Mouse (Mus musculus) neural tube, embryonic 15.5 days (tissue): ENCODE data around the gene Slfn8. TPM values are rescaled to one million over a fixed set of nuclear protein-coding genes. Genes with fewer than 3 reads are reported as not detected.
A peak's percentile ranks its signal among the peaks of the same experiment; 100 is the strongest.
"Not testable (repeated sequence)": the region's sequence is repeated elsewhere in the genome, so short reads cannot be mapped to it uniquely, and the experiment has no call there.

Source experiments
- ATAC-seq: fragments of 200-750 bp; cut with Nextera tagmentation; 2 replicates; pipeline ENCODE4 v1.8.0; 2017; ENCODE audit warnings: mild to moderate bottlenecking, moderate TSS enrichment, moderate library complexity; ENCODE audit not compliant: low FRiP score
- H3K27ac ChIP-seq: fragments of 300-500 bp; sonication (generic); replicated peaks from 2 replicates; pipeline ENCODE4 v1.5.1; 2015; ENCODE audit warnings: mild to moderate bottlenecking, inconsistent platforms
- H3K27me3 ChIP-seq: fragments of 300-500 bp; sonication (generic); replicated peaks from 2 replicates; pipeline ENCODE4 v1.6.1; 2015; ENCODE audit warnings: inconsistent platforms
- H3K36me3 ChIP-seq: fragments of 300-500 bp; sonication (generic); 2 replicates; pipeline ENCODE4 v1.6.1; 2015; ENCODE audit warnings: inconsistent platforms
- H3K4me1 ChIP-seq: fragments of 300-500 bp; sonication (generic); 2 replicates; pipeline ENCODE4 v1.6.1; 2015; ENCODE audit warnings: inconsistent platforms
- H3K4me2 ChIP-seq: fragments of 300-500 bp; sonication (generic); 2 replicates; pipeline ENCODE4 v1.6.1; 2015; ENCODE audit warnings: inconsistent platforms, mild to moderate bottlenecking, moderate library complexity
- H3K4me3 ChIP-seq: fragments of 300-500 bp; sonication (generic); replicated peaks from 2 replicates; pipeline ENCODE4 v1.5.1; 2015; ENCODE audit warnings: mild to moderate bottlenecking, inconsistent platforms
- H3K9ac ChIP-seq: fragments of 300-500 bp; sonication (generic); replicated peaks from 2 replicates; pipeline ENCODE4 v1.6.1; 2015; ENCODE audit warnings: mild to moderate bottlenecking, inconsistent platforms
- H3K9me3 ChIP-seq: fragments of 300-500 bp; sonication (generic); replicated peaks from 2 replicates; pipeline ENCODE4 v1.6.1; 2016; ENCODE audit warnings: inconsistent platforms
- WGBS: fragments of 180-500 bp; shearing (Covaris S2); methylation state at CpG from one replicate; pipeline ENCODE4 v1.1.7; 2015; ENCODE audit warnings: mixed read lengths; 5-methylcytosine and 5-hydroxymethylcytosine counted together
- polyA plus RNA-seq: library from polyadenylated mRNA; unstranded; fragments of >200 nt; fragmentation: Nextera tagmentation; extraction: Ambion mirVana; gene quantifications from 2 replicates; pipeline ENCODE4 v1.2.1, GENCODE M21; 2015

The Slfn8 gene
- polyA plus RNA-seq, 1 experiment from 2014 or later = 0.22 TPM

DNA sequence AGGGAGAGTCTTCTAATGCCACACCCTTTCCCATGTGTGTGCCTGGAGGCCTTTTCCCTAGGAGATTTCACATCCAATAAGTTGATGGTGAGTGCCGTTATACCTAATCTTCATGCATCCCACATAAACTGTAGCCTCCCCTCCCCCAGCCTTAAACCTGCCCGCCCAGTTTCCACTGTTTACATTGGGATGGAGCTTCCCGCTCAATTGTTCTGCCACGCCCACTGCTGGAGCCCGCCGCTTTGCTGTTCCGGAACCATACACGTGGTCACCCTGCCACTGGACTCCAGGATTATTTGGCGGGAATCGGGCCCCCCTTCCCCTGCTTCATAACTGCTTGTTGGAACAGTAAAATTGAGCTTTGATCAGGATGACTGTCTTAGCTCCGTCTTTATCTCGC is 31.3 kb downstream of the Slfn8 start:
- Histone ChIP-seq H3K27ac (no peak overlapping the region), H3K9me3 (no peaks in the 10 kb centered on the region), H3K4me1 (peaks cover 14% of the 10 kb centered on the region), H3K36me3 (no peaks in the 10 kb centered on the region), H3K4me2 (peak overlapping the region; percentile 62), H3K27me3 (peaks cover 4% of the 10 kb centered on the region), H3K4me3 (no peak overlapping the region), H3K9ac (no peak overlapping the region)
- no peak for ATAC-seq
- WGBS = 39% methylated on average over 12 of the region's 12 CpGs

DNA sequence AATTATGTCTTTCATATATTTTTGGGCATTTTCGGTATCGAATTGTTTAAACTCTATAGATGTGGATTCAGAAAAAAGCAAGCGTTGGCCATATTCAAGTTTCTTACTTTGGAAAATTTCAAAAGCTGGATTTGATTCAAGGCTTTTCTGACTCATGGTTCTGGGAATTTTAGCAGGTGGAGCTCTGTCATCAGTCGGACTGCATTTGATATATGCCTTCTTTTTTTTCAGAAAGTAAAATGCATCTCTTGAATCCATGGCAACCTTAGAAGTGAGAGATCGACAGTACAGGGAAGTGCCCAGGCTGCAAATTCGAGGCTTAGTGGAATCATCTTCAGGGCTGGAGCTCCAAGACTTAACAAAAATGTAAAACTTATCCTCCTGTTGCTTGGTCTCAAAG is 33.0 kb downstream of the Slfn8 start:
- Histone ChIP-seq H3K9me3 (no peaks in the 10 kb centered on the region), H3K4me1 (peaks cover 14% of the 10 kb centered on the region), H3K27me3 (peaks cover 4% of the 10 kb centered on the region), H3K4me2 (no peak overlapping the region), H3K36me3 (no peaks in the 10 kb centered on the region), H3K9ac (no peak overlapping the region), H3K27ac (no peak overlapping the region), H3K4me3 (no peak overlapping the region)
- no peak for ATAC-seq
- 88% methylated on average over 6 of the region's 6 CpGs for WGBS

- Histone ChIP-seq H3K36me3 (no peaks in the 10 kb centered on the region), H3K4me3 (no peak overlapping the region), H3K27me3 (no peaks in the 10 kb centered on the region), H3K9me3 (no peaks in the 10 kb centered on the region), H3K9ac (no peak overlapping the region), H3K4me1 (no peaks in the 10 kb centered on the region), H3K27ac (no peak overlapping the region), H3K4me2 (no peak overlapping the region)
- no peak for ATAC-seq
- WGBS = 87% methylated on average over 17 of the region's 17 CpGs
These were observed 37.4 kb downstream of the Slfn8 start for GRCm38 (mm10) chr11:82983193-82983592.

GRCm38 (mm10) chr11:82982409-82982808 is 38.2 kb downstream of the Slfn8 start:
- WGBS = 93% methylated on average over 2 of the region's 2 CpGs
- H3K9me3 ChIP-seq, H3K4me3 ChIP-seq, H3K36me3 ChIP-seq, H3K4me2 ChIP-seq, H3K27me3 ChIP-seq, H3K4me1 ChIP-seq, H3K27ac ChIP-seq, ATAC-seq, H3K9ac ChIP-seq: not testable (repeated sequence)

DNA sequence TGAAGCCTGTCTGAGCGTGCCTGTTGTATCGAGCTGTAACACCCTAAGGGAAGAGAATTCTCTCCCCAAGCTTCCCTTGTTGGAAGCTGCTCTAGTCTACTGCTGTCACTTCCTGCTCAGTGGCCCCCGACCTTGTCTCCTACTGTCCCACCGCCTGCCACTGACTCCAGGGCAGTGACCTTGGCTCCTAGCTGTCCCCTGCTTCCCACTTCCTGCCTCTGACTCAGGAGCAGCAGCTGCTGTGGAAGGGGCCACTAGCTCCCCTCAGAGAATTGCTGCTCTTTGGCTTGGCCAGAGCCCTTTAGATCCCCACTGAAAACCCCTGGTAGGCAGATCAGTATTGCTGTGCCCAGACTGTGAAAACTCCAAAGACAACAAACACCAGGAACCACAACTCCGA is 46.7 kb downstream of the Slfn8 start:
- no peak overlapping the region for H3K9ac ChIP-seq
- ATAC-seq = no peak
- H3K4me3 ChIP-seq = no peak overlapping the region
- H3K36me3 ChIP-seq = no peaks in the 10 kb centered on the region
- no peaks in the 10 kb centered on the region for H3K27me3 ChIP-seq
- 48% methylated on average over 5 of the region's 5 CpGs for WGBS
- H3K9me3 ChIP-seq = no peaks in the 10 kb centered on the region
- H3K27ac ChIP-seq = no peak overlapping the region
- H3K4me1 ChIP-seq = peaks cover 12% of the 10 kb centered on the region
- no peak overlapping the region for H3K4me2 ChIP-seq

GRCm38 (mm10) chr11:82971590-82971974 is 49.0 kb downstream of the Slfn8 start:
- Histone ChIP-seq H3K9me3 (no peaks in the 10 kb centered on the region), H3K27ac (0 out of 2 replicates have a peak overlapping the region, but pooled peaks have one; percentile 54), H3K27me3 (no peaks in the 10 kb centered on the region), H3K9ac (0 out of 2 replicates have a peak overlapping the region, but pooled peaks have one; percentile 36), H3K4me2 (peak overlapping the region; percentile 56), H3K4me1 (peaks cover 12% of the 10 kb centered on the region), H3K36me3 (no peaks in the 10 kb centered on the region), H3K4me3 (peak overlapping the region; percentile 31; the same call in 1 of the 2 replicates)
- 61% methylated on average over 11 of the region's 11 CpGs for WGBS
- ATAC-seq = no peak

DNA sequence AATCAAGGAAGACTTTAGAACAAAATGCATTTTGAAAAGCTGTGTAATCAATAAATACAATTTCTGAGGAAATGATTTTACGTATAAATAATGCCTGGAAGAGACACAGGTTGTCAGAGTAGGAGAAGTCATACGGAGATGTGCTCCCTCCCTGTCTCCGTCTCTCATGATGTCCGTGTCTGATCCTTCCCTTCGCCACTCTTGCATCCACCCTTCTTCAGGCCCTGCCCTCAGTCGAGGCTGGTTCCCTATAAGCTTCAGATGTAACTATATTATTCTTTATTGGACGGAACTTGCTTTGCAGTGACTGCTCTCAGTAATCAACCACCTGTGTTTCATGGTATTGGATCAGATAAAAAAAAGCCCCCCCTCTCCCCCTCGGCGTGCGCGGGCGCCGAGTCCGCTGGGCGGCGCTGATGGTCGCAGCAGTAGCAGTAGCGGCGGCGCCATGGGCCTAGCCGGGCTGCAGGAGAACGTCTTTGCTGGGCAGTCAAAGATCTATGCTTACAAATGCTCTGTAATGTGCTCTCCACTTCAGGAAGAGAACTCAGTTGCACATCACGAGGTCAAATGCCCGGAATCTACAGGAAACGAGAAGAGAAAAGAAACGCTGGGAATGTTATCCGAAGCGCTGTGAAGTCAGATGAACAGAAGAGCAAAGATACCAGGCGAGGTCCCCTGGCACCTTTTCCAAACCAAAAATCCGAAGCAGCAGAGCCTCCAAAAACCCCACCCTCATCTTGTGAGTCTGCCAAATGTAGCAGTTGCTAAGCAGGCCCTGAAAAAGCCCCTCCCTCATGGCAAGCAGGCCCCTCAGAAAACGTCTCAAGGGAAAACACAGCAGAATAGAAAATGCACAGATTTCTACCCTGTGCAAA is 49.7 kb downstream of the Slfn8 start:
- H3K27ac ChIP-seq = peak overlapping the region; percentile 54
- ATAC-seq = peak; percentile 74; the same call in 1 of the 2 replicates
- H3K4me1 ChIP-seq = peaks cover 12% of the 10 kb centered on the region

DNA sequence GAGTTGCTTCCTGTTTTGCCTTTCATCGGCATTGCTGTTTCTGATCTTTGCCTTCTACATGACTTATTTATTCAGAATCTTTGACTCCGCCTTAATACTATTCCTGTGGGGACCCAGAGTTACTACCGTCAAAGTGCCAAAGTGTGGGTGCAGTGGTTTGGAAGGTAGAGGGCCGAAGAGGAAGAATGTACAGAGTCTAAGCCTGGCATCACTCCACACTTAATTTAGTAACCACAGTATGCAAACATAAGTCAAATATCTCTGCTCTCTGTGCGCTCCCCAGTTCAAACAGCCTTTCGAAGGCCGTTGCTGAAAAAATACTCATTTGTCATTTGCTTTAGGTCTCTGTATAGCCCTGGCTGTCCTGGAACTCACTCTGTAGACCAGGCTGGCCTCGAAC is 58.4 kb downstream of the Slfn8 start:
- no peaks in the 10 kb centered on the region for H3K27me3 ChIP-seq
- H3K4me2 ChIP-seq = no peak overlapping the region
- no peak for ATAC-seq
- no peak overlapping the region for H3K4me3 ChIP-seq
- H3K27ac ChIP-seq = no peak overlapping the region
- no peaks in the 10 kb centered on the region for H3K9me3 ChIP-seq
- no peak overlapping the region for H3K9ac ChIP-seq
- H3K36me3 ChIP-seq = no peaks in the 10 kb centered on the region
- no peaks in the 10 kb centered on the region for H3K4me1 ChIP-seq
- 91% methylated on average over 8 of the region's 8 CpGs for WGBS

More for the DNA sequence above, 49.7 kb downstream of the Slfn8 start:
- Histone ChIP-seq H3K27me3 (no peaks in the 10 kb centered on the region), H3K9me3 (no peaks in the 10 kb centered on the region), H3K9ac (0 out of 2 replicates have a peak overlapping the region, but pooled peaks have one; percentile 36), H3K4me2 (peak overlapping the region; percentile 56), H3K4me3 (peak overlapping the region; percentile 31), H3K36me3 (no peaks in the 10 kb centered on the region)
- WGBS = 8% methylated on average over 31 of the region's 31 CpGs

DNA sequence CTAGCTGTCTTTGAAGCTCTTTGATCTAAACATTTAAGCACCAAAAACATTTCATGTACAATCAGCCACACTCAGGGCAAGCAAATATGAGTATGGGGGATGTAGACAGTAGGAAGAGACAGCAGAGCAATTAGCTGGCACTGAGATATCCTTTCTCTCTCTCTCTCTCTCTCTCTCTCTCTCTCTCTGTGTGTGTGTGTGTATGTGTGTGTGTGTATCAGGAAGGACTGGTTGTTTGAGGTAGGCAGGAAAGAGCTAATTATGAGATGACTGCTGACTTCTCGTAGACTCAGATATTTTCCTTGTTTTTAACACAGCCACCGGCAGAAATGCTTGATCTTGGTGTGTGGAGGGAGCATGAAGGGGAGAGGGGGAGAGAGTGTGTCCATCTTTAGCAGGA is 58.9 kb downstream of the Slfn8 start:
- Histone ChIP-seq H3K4me2 (no peak overlapping the region), H3K9me3 (no peaks in the 10 kb centered on the region), H3K4me1 (no peaks in the 10 kb centered on the region), H3K27ac (no peak overlapping the region), H3K9ac (no peak overlapping the region), H3K4me3 (no peak overlapping the region), H3K36me3 (no peaks in the 10 kb centered on the region), H3K27me3 (no peaks in the 10 kb centered on the region)
- 66% methylated on average over 2 of the region's 2 CpGs for WGBS
- no peak for ATAC-seq

GRCm38 (mm10) chr11:82959613-82960012 is 61.0 kb downstream of the Slfn8 start:
- Histone ChIP-seq H3K27ac (no peak overlapping the region), H3K36me3 (no peaks in the 10 kb centered on the region), H3K4me1 (no peaks in the 10 kb centered on the region), H3K27me3 (peaks cover 6% of the 10 kb centered on the region; the same call in 1 of the 2 replicates), H3K9me3 (no peaks in the 10 kb centered on the region), H3K9ac (no peak overlapping the region), H3K4me3 (no peak overlapping the region), H3K4me2 (no peak overlapping the region)
- ATAC-seq = no peak
- 22% methylated on average over 4 of the region's 4 CpGs for WGBS

DNA sequence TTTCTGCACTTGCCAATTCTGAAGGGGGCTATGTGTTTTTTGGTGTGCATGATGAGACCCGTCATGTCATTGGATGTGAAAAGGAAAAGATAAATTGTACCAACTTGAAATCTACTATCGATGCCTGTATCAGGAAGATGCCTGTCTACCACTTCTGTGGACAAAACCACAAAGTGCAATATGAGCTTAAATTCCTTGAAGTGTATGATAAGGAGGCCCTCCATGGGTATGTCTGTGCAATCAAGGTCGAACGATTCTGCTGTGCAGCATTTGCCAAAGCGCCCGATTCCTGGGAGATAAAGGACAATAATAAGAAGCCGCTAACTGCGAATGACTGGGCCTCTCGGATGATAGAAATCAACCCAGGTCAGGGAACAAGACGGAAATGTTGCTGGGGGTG is 63.7 kb downstream of the Slfn8 start:
- WGBS = 80% methylated on average over 10 of the region's 10 CpGs
- ATAC-seq = no peak

DNA sequence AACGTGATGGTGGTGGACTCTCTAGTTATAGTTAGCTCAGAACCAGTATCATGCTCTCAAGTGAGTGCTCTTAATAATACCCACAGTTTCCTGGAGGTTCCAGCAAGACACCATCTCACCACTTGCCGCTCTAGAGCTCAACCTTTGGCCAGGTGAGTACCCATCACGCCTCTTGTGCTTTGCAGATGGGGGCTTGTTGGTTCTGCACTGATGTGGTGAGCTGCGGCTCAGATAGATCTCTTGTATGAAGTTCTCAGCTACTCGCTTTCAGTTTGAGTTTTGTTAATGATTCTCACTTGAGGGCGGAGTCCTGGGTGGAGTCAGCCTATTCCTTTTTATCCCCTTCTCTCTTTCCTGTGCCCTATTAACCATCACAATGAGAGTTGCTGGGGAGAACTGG is 66.0 kb downstream of the Slfn8 start:
- 80% methylated on average over 6 of the region's 6 CpGs for WGBS
- H3K4me3 ChIP-seq = no peak overlapping the region

More for the DNA sequence above, 63.7 kb downstream of the Slfn8 start:
- Histone ChIP-seq H3K4me3 (no peak overlapping the region), H3K4me2 (no peak overlapping the region), H3K9ac (no peak overlapping the region), H3K9me3 (no peaks in the 10 kb centered on the region), H3K36me3 (no peaks in the 10 kb centered on the region), H3K4me1 (0 out of 2 replicates have a peak, but pooled peaks cover 3% of the 10 kb centered on the region), H3K27me3 (peaks cover 30% of the 10 kb centered on the region), H3K27ac (no peak overlapping the region)

More for the DNA sequence above, 66.0 kb downstream of the Slfn8 start:
- H3K27me3 ChIP-seq = peaks cover 49% of the 10 kb centered on the region
- H3K9ac ChIP-seq = no peak overlapping the region
- no peaks in the 10 kb centered on the region for H3K36me3 ChIP-seq
- H3K4me1 ChIP-seq = peaks cover 12% of the 10 kb centered on the region
- H3K27ac ChIP-seq = no peak overlapping the region
- no peak for ATAC-seq
- H3K9me3 ChIP-seq = no peaks in the 10 kb centered on the region
- no peak overlapping the region for H3K4me2 ChIP-seq
